Mouse (Mus musculus) hindbrain, embryonic 10.5 days (tissue): ENCODE measurements around the gene Dennd1a. TPM values are rescaled to one million over a fixed set of nuclear protein-coding genes. Genes with fewer than 3 reads are reported as not detected.
A peak's percentile ranks its signal among the peaks of the same experiment; 100 is the strongest.

Experiments
- DNase-seq: peaks from one replicate; pipeline ENCODE4 v3.0.0-alpha.2; 2017; ENCODE audit warnings: low spot score
- H3K27ac ChIP-seq: fragments of 300-500 bp; sonication (generic); 2 replicates; pipeline ENCODE4 v1.5.1; 2016; ENCODE audit warnings: mild to moderate bottlenecking, moderate library complexity
- H3K27me3 ChIP-seq: fragments of 300-500 bp; sonication (generic); 2 replicates; pipeline ENCODE4 v1.6.1; 2016; ENCODE audit warnings: mild to moderate bottlenecking; ENCODE audit not compliant: poor library complexity, insufficient read depth, severe bottlenecking
- H3K36me3 ChIP-seq: fragments of 300-500 bp; sonication (generic); 2 replicates; pipeline ENCODE4 v1.6.1; 2016; ENCODE audit warnings: mild to moderate bottlenecking, moderate library complexity
- H3K4me1 ChIP-seq: fragments of 300-500 bp; sonication (generic); replicated peaks from 2 replicates; pipeline ENCODE4 v1.6.1; 2016; ENCODE audit warnings: mild to moderate bottlenecking
- H3K4me3 ChIP-seq: fragments of 300-500 bp; sonication (generic); 2 replicates; pipeline ENCODE4 v1.5.1; 2016; ENCODE audit warnings: mild to moderate bottlenecking, moderate library complexity
- H3K9me3 ChIP-seq: fragments of 300-500 bp; sonication (generic); 2 replicates; pipeline ENCODE4 v1.6.1; 2016; ENCODE audit warnings: mild to moderate bottlenecking, moderate library complexity
- WGBS: fragments of 180-500 bp; shearing (Covaris S2); methylation state at CpG from one replicate; pipeline ENCODE4 v1.1.7; 2016; 5-methylcytosine and 5-hydroxymethylcytosine counted together
- polyA plus RNA-seq: library from polyadenylated mRNA; unstranded; fragments of >200 nt; fragmentation: Nextera tagmentation; extraction: Ambion mirVana; gene quantifications from 2 replicates; pipeline ENCODE4 v1.2.1, GENCODE M21; 2016

Gene Dennd1a
- polyA plus RNA-seq, 1 experiment from 2014 or later = 11.7 TPM

- peaks cover 38% of the 10 kb centered on the region for H3K4me1 ChIP-seq
- no peaks in the 10 kb centered on the region for H3K36me3 ChIP-seq
- 11% methylated on average over 3 of the region's 3 CpGs for WGBS
- H3K27me3 ChIP-seq = peaks cover 10% of the 10 kb centered on the region
- H3K27ac ChIP-seq = no peak overlapping the region
- peak; percentile 84 for DNase-seq
- H3K4me3 ChIP-seq = no peak overlapping the region
- no peaks in the 10 kb centered on the region for H3K9me3 ChIP-seq
Observed at GRCm38 (mm10) chr2:37815676-37816075, 471.5 kb downstream of the Dennd1a start.

- no peaks in the 10 kb centered on the region for H3K9me3 ChIP-seq
- WGBS = 81% methylated on average over 8 of the region's 8 CpGs
- peaks cover 33% of the 10 kb centered on the region for H3K4me1 ChIP-seq
- H3K27me3 ChIP-seq = peaks cover 10% of the 10 kb centered on the region
- no peak for DNase-seq
- H3K36me3 ChIP-seq = no peaks in the 10 kb centered on the region
- no peak overlapping the region for H3K27ac ChIP-seq
- H3K4me3 ChIP-seq = no peak overlapping the region
Observed at GRCm38 (mm10) chr2:37814820-37815361, 472.3 kb downstream of the Dennd1a start.

- Histone ChIP-seq H3K4me3 (no peak overlapping the region), H3K27me3 (peaks cover 7% of the 10 kb centered on the region), H3K4me1 (peaks cover 19% of the 10 kb centered on the region), H3K27ac (no peak overlapping the region), H3K36me3 (no peaks in the 10 kb centered on the region), H3K9me3 (no peaks in the 10 kb centered on the region)
- WGBS = 93% methylated on average over 5 of the region's 5 CpGs
- DNase-seq = no peak
Observed at GRCm38 (mm10) chr2:37812401-37812800, 474.8 kb downstream of the Dennd1a start.

GRCm38 (mm10) chr2:37811682-37812081, 475.5 kb downstream of the Dennd1a start:
- H3K4me1 ChIP-seq = peaks cover 19% of the 10 kb centered on the region
- DNase-seq = no peak
- H3K27me3 ChIP-seq = peaks cover 3% of the 10 kb centered on the region
- no peak overlapping the region for H3K4me3 ChIP-seq
- no peak overlapping the region for H3K27ac ChIP-seq
- H3K36me3 ChIP-seq = no peaks in the 10 kb centered on the region
- 77% methylated on average over 2 of the region's 2 CpGs for WGBS
- no peaks in the 10 kb centered on the region for H3K9me3 ChIP-seq

- Histone ChIP-seq H3K4me3 (no peak overlapping the region), H3K36me3 (peaks cover 25% of the 10 kb centered on the region), H3K27me3 (no peaks in the 10 kb centered on the region), H3K9me3 (no peaks in the 10 kb centered on the region), H3K27ac (peak overlapping the region; percentile 66; the same call in 1 of the 2 replicates), H3K4me1 (peaks cover 33% of the 10 kb centered on the region)
- WGBS = 45% methylated on average over 4 of the region's 4 CpGs
- peak; percentile 83 for DNase-seq
Observed at GRCm38 (mm10) chr2:37802610-37803212, 484.5 kb downstream of the Dennd1a start.

- Histone ChIP-seq H3K4me1 (peaks cover 37% of the 10 kb centered on the region), H3K27ac (0 out of 2 replicates have a peak overlapping the region, but pooled peaks have one; percentile 67), H3K27me3 (no peaks in the 10 kb centered on the region), H3K9me3 (no peaks in the 10 kb centered on the region), H3K36me3 (peaks cover 35% of the 10 kb centered on the region), H3K4me3 (no peak overlapping the region)
- no peak for DNase-seq
- WGBS = 87% methylated on average over 4 of the region's 4 CpGs
Observed at GRCm38 (mm10) chr2:37801687-37802086, 485.5 kb downstream of the Dennd1a start.

- 67% methylated on average over 6 of the region's 6 CpGs for WGBS
- no peak for DNase-seq
- H3K4me3 ChIP-seq = no peak overlapping the region
- H3K27ac ChIP-seq = peak overlapping the region; percentile 43; the same call in 1 of the 2 replicates
- peaks cover 49% of the 10 kb centered on the region for H3K4me1 ChIP-seq
- peaks cover 13% of the 10 kb centered on the region for H3K27me3 ChIP-seq
- H3K36me3 ChIP-seq = peaks cover 61% of the 10 kb centered on the region
- H3K9me3 ChIP-seq = no peaks in the 10 kb centered on the region
Observed at GRCm38 (mm10) chr2:37799137-37799536, 488.1 kb downstream of the Dennd1a start.

GRCm38 (mm10) chr2:37797046-37797445, 490.1 kb downstream of the Dennd1a start:
- Histone ChIP-seq H3K9me3 (no peaks in the 10 kb centered on the region), H3K4me1 (peaks cover 51% of the 10 kb centered on the region), H3K27ac (no peak overlapping the region), H3K27me3 (peaks cover 32% of the 10 kb centered on the region), H3K4me3 (no peak overlapping the region), H3K36me3 (peaks cover 79% of the 10 kb centered on the region)
- no peak for DNase-seq
- WGBS = 90% methylated on average over 4 of the region's 4 CpGs

- Histone ChIP-seq H3K4me3 (no peak overlapping the region), H3K9me3 (no peaks in the 10 kb centered on the region), H3K27me3 (peaks cover 42% of the 10 kb centered on the region), H3K27ac (no peak overlapping the region), H3K4me1 (peaks cover 43% of the 10 kb centered on the region), H3K36me3 (peaks cover 89% of the 10 kb centered on the region)
- DNase-seq = no peak
- WGBS = 76% methylated on average over 1 of the region's 1 CpGs
Observed at GRCm38 (mm10) chr2:37796021-37796420, 491.2 kb downstream of the Dennd1a start.

- Histone ChIP-seq H3K27me3 (peaks cover 62% of the 10 kb centered on the region), H3K4me1 (peaks cover 23% of the 10 kb centered on the region), H3K36me3 (peaks cover 98% of the 10 kb centered on the region), H3K9me3 (no peaks in the 10 kb centered on the region), H3K4me3 (no peak overlapping the region), H3K27ac (no peak overlapping the region)
- WGBS = 89% methylated on average over 4 of the region's 4 CpGs
- DNase-seq = no peak
Observed at GRCm38 (mm10) chr2:37791340-37791739, 495.9 kb downstream of the Dennd1a start.

GRCm38 (mm10) chr2:37790738-37791137, 496.5 kb downstream of the Dennd1a start:
- H3K36me3 ChIP-seq = peaks cover 98% of the 10 kb centered on the region

GRCm38 (mm10) chr2:37789995-37790394, 497.2 kb downstream of the Dennd1a start:
- Histone ChIP-seq H3K27ac (no peak overlapping the region), H3K4me3 (no peak overlapping the region), H3K27me3 (peaks cover 64% of the 10 kb centered on the region), H3K9me3 (no peaks in the 10 kb centered on the region), H3K36me3 (peaks cover 98% of the 10 kb centered on the region), H3K4me1 (peaks cover 20% of the 10 kb centered on the region)
- DNase-seq = no peak
- 86% methylated on average over 10 of the region's 10 CpGs for WGBS

More at GRCm38 (mm10) chr2:37790738-37791137, 496.5 kb downstream of the Dennd1a start:
- H3K27me3 ChIP-seq = peaks cover 68% of the 10 kb centered on the region
- WGBS = 95% methylated on average over 14 of the region's 14 CpGs
- H3K27ac ChIP-seq = no peak overlapping the region
- H3K9me3 ChIP-seq = no peaks in the 10 kb centered on the region
- H3K4me1 ChIP-seq = peaks cover 25% of the 10 kb centered on the region
- no peak for DNase-seq
- H3K4me3 ChIP-seq = no peak overlapping the region

- Histone ChIP-seq H3K9me3 (no peaks in the 10 kb centered on the region), H3K27ac (no peak overlapping the region), H3K27me3 (peaks cover 59% of the 10 kb centered on the region), H3K36me3 (peaks cover 95% of the 10 kb centered on the region), H3K4me3 (no peak overlapping the region), H3K4me1 (peaks cover 20% of the 10 kb centered on the region)
- DNase-seq = no peak
- WGBS = 92% methylated on average over 5 of the region's 5 CpGs
Observed at GRCm38 (mm10) chr2:37789029-37789428, 498.2 kb downstream of the Dennd1a start.
